Mouse (Mus musculus): Measurements from ENCODE around the gene Gm5767.

Gene Gm5767

DNA sequence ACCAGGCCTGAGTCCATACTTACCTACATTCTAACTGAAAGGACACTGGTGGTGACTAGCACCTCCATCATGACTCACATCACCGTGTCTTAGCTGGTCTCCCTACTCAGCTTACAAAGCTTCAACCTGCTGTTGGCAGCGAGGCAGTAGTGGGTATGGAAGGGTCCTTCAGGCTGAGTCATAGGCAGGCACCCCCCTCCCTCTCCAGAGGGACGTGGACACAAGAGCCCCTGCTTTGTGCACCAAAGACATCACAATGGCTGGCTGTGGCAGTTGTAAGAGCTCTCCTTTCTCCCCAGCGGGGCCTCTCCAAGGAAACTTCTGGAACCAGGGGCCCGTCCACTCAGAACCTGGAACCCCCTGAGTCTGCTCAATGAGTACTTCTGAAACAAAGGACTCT is at the start of gene Gm5767:
Gene Gm5767, plus strand, starts transcription at position 301 of the 400 bp plus-strand sequence.
- no peak for DNase-seq (ENCODE audit: low spot score)

DNA sequence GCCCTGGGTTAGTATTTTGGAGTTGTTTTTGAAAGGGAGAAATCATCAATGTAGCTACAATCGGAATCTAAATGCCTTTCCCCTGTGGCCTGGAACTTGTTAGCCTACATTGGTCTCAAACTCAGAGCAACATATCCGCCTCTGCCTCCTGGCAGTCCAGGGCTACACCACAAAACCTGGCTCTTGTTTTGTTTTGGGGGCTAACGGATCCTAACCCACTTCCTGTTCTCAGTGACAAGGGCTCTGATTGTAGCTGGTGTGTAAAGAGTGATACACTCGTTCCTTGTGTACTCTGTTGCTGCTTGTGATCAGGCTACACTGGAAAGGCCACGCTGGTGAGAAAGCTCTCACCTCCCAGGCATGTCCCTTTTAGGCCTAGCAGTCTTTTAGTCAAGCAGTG is 49.1 kb upstream of the Gm5767 start:
- peak; percentile 45 for DNase-seq (ENCODE audit: low spot score)

DNA sequence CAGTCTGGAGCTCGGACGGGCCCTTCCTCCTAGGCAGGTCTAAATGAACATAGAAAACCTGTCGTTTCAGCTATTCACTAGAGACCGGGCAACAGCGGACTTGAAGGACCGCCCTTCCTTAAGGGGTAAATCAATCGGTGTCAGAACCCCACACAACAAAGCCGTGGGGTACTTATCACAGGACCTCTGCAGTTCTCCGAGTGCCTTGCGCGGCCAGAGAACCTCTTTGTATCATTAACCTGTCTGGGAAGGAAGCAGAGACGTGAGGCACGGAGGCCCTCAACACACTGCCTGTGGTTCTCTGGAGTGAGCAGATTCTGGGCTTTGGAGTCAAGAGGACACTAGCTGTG is 43.7 kb upstream of the Gm5767 start:
- DNase-seq (ENCODE audit: low spot score) = no peak

DNA sequence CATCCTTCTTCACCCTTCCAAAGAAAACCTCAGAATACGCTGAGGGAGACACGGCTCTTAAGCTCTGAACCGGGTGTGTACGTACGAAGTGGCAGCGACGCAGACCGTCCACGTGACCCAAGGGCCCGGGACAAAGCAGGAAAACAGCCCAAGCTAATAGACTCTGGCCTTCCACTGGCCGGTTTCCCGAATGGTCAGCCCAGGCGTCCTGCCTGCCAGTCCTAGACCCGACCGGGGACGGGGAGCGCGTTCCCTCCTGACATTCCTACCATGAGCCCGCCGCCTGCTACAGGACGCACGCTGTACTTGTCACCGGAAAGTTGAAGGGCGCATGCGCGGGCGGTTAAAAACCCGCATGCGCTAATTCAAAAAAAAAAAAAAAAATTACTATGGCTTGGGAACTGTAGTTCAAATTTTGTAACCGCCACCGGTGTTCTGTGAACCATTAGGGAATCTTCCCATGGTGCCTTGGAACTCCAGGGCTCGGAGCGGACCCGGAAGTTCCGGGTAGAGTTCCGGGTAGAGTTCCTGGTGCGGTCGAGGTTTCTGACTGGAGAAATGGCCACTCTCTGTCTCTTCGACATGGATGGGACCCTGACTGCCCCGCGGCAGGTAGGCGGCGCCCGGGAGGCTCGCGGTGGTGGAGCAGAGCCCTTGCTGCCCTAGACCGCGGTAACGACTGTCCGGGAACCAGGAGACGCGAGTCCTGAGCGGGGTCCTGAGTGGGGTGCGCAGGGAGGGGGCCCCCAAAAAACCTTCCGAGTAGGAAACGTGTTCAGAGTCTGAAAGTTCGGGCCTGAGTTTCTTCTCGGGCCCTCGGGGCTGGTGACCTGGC is 43.1 kb upstream of the Gm5767 start, which contains the start of the genes Pmm2 and Tmem186:
Gene Pmm2, plus strand, starts transcription at position 458 of the 835 bp plus-strand sequence.
Gene Tmem186, minus strand, starts transcription at position 496 of the 835 bp plus-strand sequence.
- peak; percentile 76 for DNase-seq (ENCODE audit: low spot score)

DNA sequence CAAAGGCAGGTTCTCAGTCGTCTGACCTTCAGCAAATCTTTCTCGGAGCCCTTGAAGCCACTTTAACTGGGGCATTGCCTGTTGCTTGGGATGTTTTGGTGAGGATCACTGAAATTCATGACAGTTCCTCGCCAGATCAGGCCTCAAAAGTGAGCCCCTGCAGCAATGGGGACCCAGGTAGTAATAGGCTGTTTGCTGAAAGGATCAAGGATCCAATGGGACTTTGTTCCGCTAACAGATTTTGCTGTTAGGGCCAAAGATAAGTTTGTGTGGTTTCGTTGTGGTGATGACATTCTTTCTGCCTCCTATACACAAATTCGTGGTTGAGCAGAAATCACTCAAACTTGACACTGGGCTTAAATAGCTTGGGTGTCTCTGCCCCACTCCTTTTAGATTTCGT is 42.4 kb upstream of the Gm5767 start:
- no peak for DNase-seq (ENCODE audit: low spot score)

DNA sequence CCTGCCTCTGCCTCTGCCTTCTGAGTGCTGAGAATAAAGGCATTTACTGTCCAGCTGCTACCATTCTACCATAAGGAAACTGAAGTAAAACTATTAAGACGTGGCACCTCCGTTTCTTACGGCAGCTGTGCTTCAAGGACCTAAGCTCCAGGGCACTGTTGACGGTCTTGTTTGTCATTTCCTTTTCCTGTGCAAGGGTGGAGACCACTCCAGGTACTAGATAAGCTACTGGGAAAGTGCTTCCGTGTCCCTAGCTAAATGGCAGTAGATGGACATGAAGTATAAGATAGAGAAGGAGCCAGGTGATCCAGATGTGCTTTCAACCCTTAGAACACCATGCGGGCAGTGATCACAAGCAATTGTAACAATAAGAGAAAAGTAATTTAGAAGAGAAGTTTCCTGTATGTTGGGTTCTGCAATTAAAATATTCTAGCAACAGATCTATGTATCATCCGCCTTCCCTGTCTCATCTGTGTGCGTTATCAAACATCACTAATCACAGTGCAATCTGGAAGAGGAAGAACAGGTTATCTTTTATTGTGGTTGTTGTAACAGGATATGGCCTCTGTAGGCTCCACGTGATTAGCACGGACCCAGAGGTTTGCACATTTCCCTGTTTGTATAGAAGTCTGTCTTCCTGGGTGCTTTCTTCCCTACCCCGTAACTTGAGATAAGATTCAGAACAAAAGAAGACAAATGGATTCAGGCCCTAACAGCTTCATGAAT is 40.9 kb upstream of the Gm5767 start:
- peak; percentile 42 for DNase-seq (ENCODE audit: low spot score)

DNA sequence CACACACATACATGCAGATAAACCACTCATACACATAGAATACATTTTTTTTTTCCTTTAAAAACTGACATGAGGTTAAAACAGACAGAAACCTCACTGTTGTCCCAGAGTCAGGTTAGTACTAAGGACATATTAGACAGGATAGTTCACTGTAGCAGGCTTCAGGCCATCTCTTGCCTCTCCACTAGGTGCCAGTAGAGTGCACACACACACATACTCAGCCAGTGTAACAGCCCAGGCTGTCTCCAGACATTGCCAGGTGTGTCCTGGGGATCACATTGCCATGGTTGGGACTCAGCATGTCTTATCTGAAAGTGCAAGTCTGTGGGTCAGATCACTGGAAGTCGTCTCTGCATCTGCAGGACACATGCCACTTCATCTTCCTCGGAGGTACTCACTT is 36.7 kb upstream of the Gm5767 start:
- DNase-seq (ENCODE audit: low spot score) = peak; percentile 44

DNA sequence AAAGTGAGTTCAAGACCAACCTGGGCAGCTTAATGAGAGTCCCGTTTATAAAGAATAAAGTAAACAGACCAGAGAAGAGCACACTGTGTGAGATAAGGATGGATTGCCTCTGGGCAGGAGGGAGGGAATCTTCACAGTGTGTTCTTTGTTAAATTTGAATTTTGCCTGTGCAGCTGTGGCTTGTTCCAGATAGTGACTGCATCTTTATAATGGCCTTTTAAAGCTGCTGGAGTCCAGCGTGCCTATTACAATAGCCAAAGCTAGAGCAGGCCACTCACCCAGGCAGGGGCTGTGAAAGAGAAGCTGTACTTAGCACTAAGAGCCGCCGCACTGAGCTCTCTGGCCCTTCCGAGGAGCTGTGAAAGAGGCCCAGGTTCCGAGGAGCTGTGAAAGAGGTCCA is 35.0 kb upstream of the Gm5767 start:
- no peak for DNase-seq (ENCODE audit: low spot score)

DNA sequence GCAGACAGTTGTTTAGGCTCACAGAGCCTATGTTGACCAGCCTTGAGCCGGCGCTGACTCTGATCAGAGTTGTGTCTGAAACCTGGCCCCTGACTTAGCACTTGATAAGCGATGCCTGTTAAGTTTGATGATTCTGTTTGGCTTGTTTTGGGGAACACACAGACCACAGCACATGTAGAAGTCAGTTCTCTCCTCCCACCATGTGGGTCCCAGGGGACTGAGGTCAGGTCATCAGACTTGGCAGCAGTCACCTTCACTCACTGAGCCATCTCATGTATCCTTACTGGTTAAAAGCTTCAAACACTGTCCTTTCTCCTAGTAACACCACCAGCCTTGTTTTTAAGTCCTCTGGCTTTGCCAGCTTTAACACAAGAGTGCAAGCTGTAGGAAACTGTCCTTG is 30.6 kb upstream of the Gm5767 start:
- no peak for DNase-seq (ENCODE audit: low spot score)

DNA sequence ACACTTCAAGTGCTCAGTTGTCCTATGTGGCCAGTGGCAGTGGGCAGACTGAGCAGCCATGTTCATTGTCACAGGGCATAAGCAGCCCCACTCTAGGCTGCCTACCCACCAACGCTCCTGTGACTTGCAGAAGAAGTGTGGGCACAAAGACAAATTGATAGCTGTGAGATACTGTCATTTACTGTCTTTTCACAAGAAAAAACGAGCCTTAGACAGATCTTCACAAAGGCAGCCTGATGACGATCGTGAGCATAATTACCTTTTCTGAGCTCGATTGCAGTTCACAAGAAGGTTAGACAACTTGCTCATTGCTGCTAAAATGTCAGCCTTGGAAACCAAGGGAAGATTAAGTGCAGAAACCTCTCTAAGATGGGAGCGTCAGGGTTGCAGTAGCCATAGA is 25.5 kb upstream of the Gm5767 start:
- no peak for DNase-seq (ENCODE audit: low spot score)

DNA sequence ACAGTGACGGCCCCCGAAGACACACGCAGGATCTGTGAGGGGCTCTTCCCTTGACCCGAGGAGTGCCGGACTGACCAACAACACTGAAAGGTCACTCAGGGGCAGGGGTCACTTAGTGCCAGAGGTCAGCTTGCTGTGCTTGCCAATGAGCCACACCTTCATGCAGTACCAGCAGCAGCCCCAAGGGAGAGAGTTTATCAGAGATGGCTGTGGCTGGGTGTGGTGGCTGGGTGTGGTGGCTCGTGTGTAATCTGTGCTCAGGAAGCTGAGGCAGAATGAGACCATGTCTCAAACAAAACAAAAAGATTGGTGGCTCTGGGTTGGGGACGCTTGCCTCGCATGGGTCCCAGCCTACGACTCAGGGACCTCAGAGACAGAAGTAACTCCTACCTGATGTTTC is 25.0 kb upstream of the Gm5767 start:
- no peak for DNase-seq (ENCODE audit: low spot score)

DNA sequence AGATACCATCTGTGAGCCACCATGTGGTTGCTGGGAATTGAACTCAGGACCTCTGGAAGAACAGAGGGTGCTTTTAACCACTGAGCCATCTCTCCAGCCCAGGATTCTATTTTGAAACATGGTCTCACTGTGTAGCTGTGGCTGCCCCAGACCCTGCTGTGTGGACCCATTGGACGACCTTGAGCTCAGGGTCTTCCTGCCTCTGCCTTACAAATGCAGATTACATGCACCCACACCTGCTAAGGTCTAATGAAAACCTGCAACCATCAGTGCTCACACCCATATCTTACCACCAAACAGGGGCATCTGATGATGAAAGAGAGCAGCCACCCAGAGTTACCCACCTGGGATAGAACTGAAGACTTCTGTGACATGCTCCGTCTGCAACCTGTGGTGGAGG is 24.3 kb upstream of the Gm5767 start:
- no peak for DNase-seq (ENCODE audit: low spot score)

DNA sequence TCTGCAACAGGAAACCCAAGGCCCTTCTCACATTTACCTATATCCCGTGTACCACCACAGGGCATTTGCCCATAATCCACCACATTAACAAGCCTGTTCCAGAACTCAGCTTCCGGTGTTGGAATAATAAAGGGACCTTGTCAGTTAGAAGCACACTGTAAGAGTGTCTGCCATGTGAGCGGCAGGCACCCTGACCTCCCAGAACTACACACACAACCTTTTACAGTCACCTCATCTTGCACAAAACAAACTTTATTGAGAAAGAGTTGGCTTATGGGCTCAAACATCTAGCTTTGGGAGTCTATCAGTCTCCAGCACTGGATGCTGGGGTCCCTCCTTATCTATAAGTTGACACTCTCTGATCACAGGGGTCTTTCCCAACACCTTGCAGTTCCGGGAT is 22.2 kb upstream of the Gm5767 start:
- no peak for DNase-seq (ENCODE audit: low spot score)

DNA sequence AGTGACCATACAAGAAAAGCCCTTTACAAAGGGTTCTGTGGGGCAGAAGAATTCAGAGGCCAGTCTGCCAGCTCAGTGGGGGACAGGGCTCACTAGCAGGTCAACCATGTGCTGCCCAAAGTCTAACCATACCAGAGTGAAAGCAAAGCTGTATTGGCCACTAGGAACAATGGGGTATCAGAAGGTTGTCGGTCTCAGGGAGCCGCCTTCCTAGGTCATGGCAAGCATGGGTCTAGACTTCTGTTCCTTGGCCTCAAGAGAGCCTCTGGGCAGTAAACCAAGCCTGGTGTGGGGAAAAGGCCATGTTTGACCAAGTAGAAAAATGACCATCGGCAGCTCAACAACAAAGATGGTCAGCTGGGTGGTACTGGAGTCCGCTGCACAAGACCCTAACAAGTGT is 21.8 kb upstream of the Gm5767 start:
- no peak for DNase-seq (ENCODE audit: low spot score)

DNA sequence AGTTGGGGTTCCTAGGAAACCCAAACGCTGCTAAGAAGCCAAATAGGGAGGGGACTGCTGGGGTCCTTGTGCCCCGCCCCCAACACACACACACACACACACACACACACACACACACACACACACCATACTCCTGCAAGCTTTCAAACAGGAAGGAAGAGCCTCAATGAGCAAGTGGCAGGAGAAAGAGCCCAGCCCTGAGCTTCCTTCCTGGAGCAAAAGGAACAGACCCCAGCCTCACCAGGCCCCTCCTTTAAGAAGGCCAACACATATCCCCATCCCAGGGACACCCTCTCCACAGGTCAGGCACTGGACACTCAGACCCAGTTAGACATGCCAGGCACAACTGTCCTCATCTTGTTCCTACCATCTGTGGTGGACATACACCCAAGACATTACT is 17.5 kb upstream of the Gm5767 start:
- DNase-seq (ENCODE audit: low spot score) = no peak

DNA sequence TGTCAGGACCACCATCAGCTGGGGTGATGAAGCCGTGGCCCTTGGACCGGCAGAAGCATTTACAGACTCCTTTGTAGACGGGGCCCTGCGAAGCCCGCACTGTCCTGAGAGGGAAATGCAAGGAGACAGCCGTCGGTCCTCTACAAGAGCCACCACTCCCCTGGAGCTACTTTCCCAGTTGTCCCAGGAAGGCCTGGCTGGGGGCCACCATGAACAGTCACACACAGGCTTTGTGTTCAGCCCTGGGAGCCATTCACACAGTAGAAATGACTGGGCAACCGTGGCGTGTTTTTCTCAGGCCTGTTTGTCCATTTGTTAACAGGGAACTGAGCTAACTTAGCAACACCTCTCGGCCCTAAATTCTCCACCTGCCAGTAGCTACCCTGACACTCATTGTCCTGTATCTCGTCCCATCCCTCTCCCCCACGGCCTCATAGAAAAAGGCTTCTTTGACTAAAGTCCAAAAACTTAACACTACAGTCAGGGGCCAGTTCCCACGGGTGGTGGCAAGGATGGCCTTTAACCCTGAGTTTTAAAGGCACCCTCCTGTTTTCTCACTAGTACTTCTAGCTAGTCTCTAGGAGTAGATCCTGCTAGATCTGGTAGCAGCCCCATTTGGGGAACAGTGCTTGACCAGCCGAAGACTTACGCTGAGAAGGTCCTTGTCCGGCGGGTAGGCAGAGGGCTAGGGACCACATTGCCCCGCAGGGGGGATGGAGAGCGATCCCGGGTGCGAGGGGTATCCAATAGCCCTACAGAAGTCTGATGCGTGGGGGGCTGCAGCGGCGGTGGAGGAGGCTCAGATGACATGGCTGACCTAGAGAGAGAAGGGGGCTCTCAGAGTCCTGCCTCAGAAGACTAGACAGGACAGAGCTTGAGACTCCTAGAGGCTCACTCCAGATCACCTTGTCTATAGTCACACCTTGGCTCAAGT is 16.7 kb upstream of the Gm5767 start:
- DNase-seq (ENCODE audit: low spot score) = no peak

DNA sequence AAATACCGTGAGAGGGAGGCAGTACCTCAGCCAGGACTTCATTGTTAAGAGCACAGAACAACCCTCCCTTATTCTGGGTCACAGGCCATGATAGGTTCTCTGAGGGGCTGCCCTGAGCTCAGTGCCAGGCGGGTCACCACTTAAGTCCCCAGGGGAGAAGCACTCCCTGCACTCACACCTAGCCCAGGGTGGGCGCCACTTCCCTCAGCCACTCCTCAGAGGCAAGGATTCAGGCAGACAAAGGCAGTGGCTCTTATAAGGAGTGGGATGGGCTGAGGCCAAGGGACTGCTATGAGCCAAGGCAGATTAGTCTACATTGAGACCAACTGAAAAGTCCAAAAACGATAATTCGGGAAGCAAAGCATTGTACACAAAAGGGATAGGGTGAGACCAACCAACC is 15.2 kb upstream of the Gm5767 start:
- no peak for DNase-seq (ENCODE audit: low spot score)

DNA sequence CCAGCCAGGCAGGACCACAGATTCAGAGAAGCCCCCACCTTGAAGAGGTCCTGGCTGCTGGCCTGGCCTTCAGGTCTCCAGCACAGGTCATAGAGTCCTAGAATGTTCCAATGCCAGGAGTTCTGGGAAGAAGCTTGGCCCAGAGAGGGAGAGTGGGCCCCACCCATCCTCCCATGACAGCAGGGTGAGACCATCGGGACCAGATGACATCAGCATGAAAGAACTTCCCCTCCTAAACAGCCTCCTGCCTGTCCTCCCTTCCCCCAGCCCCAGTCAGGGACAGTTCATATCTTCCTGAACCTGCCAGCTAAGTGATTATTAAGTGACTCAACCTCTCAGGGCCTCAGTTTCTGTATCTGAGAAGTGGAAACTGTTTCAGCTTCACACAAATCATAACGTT is 14.1 kb upstream of the Gm5767 start:
- no peak for DNase-seq (ENCODE audit: low spot score)

DNA sequence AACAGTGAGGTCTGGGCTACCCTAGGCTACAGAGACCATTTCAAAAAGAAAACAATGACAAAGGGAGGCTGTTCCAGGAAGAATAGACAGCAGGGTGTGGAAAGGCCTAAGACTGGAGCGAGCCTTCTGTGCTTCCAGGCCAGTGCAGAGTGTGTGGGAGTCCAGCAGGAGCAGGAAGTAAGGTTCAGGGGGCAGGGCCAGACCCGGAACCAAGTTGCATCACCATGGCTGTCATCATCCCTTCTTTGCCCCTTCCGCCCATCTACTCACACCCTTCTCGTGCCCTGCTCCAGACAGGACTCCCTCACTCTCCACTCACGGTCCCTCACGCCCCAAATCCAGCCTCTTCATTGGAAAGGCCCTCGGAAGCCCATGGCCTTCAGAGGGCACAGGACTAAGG is 13.3 kb upstream of the Gm5767 start:
- DNase-seq (ENCODE audit: low spot score) = no peak

DNA sequence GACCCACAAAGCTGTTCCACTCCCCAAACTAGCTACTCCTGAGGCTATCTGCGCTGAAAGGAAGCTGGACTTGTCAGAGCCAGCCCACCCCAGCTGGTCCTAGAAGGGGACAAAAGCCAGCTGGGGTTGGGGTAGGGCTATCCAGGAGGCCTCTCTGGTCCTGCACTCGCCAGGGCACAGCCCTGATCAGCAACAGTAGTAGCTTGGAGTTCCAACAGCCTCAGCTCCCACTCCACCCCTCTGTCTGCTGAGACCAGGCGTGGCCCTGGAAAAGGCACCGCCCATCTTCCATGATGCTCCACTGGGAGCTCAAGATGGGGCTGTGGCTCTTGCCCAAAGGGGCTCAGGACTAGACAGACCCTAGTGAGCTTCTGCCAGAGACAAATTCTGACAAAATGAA is 12.8 kb upstream of the Gm5767 start:
- DNase-seq (ENCODE audit: low spot score) = no peak

DNA sequence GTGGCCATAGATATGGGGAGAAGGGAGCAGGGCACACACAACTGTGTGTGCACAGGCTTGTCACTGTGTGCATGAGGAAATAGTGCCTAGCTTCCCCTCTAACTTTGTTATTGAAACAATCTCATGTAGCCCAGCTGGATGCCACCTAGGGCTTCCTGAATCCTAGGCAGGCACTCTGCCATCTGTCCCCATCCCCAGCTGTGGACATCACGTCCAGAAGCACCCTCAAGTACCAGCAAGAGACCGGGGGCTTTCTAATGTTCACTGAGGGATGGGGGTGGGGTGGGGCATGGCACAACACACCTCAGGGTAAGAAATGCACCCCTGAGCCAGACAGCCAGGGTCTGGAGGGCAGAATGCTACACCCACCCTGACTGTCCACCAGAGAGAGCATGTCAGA is 12.2 kb upstream of the Gm5767 start:
- no peak for DNase-seq (ENCODE audit: low spot score)

DNA sequence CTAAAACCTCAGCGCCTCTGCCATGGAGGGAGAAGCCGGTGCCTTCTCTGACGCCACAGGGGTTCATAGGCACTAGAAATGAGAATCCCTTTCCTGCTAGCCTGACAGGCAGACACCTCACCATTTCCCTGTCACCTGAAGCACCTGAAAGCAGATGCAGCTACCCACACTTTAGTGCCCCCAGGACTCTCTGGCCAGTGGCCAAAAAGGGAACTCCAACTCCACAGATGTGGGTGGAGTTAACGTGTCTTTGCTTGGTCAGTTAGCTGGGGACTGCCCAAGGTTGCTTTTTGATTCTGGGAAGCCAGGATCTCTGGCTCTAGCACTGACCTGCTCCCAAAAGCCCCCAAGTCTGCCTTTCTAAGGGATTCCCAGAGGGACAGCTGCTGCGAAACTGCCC is 11.1 kb upstream of the Gm5767 start:
- DNase-seq (ENCODE audit: low spot score) = no peak

Data from T-cell, adult 2 months (primary cell).